Mouse (Mus musculus): ENCODE measurements around the gene Hist3h2a. TPM values are rescaled to one million over a fixed set of nuclear protein-coding genes. Genes with fewer than 3 reads are reported as not detected.

Hist3h2a gene
- polyA plus RNA-seq, 1 experiment from 2014 or later, result 33.0 TPM

DNA sequence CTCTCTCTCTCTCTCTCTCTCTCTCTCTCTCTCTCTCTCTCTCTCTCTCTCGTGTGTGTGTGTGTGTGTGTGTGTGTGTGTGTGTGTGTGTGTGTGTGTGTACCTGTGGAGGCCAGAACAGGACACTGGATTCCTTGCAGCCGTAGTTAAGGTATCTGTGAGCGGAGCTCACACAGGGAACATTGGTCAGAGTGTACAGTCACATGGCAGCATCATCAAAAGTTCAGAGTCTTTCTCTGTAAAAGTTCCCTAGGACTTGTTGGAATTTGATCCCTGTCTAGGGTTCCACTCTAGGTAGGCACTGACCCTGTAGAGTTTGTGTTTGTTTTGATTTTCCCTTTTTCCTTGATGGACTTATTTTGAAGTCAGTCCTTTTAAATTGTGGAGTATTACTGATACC, 27.8 kb upstream of the Hist3h2a start:
- no peaks in the 10 kb centered on the region; the same call in 1 of the 2 replicates for H3K36me3 ChIP-seq (ENCODE audit: control insufficient read depth, insufficient read depth, low read length)
- peaks cover 4% of the 10 kb centered on the region; the same call in 1 of the 2 replicates for H3K4me1 ChIP-seq (ENCODE audit: control insufficient read depth, insufficient read depth, low read length)
- no peak overlapping the region for H3K9ac ChIP-seq (ENCODE audit: low read length)
- H3K27ac ChIP-seq (ENCODE audit: low read length), result no peak overlapping the region
- H3K4me2 ChIP-seq (ENCODE audit: low read depth, low read length), result no peak overlapping the region
- H3K4me3 ChIP-seq (replicated peaks; ENCODE audit: low read length), result no peak overlapping the region
- ATAC-seq (ENCODE audit: insufficient read depth, low FRiP score), result no peak
- WGBS, result 67% methylated on average over 2 of the region's 3 CpGs
- no peaks in the 10 kb centered on the region for H3K9me3 ChIP-seq (replicated peaks; ENCODE audit: control insufficient read depth, low read length)
- no peaks in the 10 kb centered on the region for H3K27me3 ChIP-seq (ENCODE audit: control insufficient read depth, insufficient read depth, low read length)

DNA sequence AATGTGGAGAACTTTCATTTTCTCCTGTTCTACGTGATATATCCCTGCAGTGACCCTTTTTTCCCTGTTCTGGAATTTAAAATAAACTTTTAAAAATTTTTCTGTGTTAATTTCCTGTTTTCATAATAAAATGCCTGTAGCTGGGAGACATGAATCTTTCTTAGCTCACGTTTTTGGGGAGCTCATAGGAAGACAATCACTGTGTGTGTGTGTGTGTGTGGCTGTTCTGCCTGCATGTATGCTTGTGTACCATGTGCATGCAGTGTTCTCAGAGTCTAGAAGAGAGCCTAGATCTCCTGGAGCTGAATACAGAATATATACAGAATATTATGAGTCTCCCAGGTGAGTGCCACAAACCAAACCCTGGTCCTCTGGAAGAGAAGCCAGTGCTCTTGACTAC, 27.4 kb upstream of the Hist3h2a start:
- H3K4me1 ChIP-seq (ENCODE audit: control insufficient read depth, insufficient read depth, low read length), result peaks cover 4% of the 10 kb centered on the region; the same call in 1 of the 2 replicates
- 55% methylated on average over 2 of the region's 2 CpGs for WGBS
- no peak overlapping the region for H3K4me2 ChIP-seq (ENCODE audit: low read depth, low read length)
- no peak overlapping the region for H3K4me3 ChIP-seq (replicated peaks; ENCODE audit: low read length)
- peaks cover 4% of the 10 kb centered on the region; the same call in 1 of the 2 replicates for H3K36me3 ChIP-seq (ENCODE audit: control insufficient read depth, insufficient read depth, low read length)
- H3K27me3 ChIP-seq (ENCODE audit: control insufficient read depth, insufficient read depth, low read length), result no peaks in the 10 kb centered on the region
- H3K27ac ChIP-seq (ENCODE audit: low read length), result no peak overlapping the region
- no peaks in the 10 kb centered on the region for H3K9me3 ChIP-seq (replicated peaks; ENCODE audit: control insufficient read depth, low read length)
- H3K9ac ChIP-seq (ENCODE audit: low read length), result no peak overlapping the region
- no peak for ATAC-seq (ENCODE audit: insufficient read depth, low FRiP score)

DNA sequence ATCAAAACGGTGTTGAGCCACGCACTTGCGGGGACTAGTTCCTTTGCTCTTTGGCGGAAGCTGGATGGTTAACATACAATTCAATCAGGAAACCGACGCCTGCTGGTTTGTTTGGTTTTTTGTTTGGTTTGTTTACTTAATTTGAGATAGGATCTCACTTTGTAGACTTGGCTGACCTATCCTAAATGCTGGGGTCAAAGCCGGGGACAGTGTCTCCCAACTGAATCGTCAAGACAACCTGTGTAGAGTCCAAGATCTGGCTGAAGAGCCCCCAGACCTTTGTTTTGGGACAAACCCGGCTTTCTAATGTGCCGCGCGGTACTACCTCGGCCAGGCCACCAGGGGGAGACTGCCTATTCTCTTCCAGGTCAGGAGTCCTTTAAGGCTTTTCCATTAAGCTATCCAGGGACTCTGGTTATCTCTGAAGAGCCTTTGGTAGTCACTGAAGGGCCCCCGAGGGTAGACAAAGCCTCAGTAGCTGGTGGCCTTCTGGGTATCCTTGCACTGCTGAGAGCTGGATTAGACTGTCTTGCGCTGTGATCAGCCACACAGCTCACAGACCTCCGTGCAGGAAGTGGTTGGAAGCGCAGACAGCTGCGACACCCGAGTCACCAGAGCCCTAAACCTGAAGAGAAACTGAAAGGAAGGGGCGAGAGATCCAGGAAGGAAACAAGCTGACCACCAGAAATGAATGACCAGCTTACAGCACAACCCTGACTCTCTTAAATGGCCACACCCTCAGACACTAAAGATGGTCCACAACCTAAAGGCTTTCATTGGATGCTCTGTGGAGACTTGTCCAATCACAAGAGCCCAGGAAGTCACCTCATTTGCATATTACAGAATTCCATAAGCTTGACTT, 26.5 kb upstream of the Hist3h2a start:
- ATAC-seq (ENCODE audit: insufficient read depth, low FRiP score), result peak; percentile 64
- Histone ChIP-seq H3K9me3 (replicated peaks; ENCODE audit: control insufficient read depth, low read length) (no peaks in the 10 kb centered on the region), H3K27me3 (ENCODE audit: control insufficient read depth, insufficient read depth, low read length) (no peaks in the 10 kb centered on the region), H3K4me2 (ENCODE audit: low read depth, low read length) (peak overlapping the region; percentile 48), H3K4me1 (ENCODE audit: control insufficient read depth, insufficient read depth, low read length) (peaks cover 4% of the 10 kb centered on the region; the same call in 1 of the 2 replicates), H3K9ac (ENCODE audit: low read length) (peak overlapping the region; percentile 51), H3K27ac (ENCODE audit: low read length) (peak overlapping the region; percentile 32; the same call in 1 of the 2 replicates), H3K4me3 (replicated peaks; ENCODE audit: low read length) (peak overlapping the region; percentile 34), H3K36me3 (ENCODE audit: control insufficient read depth, insufficient read depth, low read length) (peaks cover 11% of the 10 kb centered on the region; the same call in 1 of the 2 replicates)
- WGBS, result 21% methylated on average over 20 of the region's 20 CpGs

DNA sequence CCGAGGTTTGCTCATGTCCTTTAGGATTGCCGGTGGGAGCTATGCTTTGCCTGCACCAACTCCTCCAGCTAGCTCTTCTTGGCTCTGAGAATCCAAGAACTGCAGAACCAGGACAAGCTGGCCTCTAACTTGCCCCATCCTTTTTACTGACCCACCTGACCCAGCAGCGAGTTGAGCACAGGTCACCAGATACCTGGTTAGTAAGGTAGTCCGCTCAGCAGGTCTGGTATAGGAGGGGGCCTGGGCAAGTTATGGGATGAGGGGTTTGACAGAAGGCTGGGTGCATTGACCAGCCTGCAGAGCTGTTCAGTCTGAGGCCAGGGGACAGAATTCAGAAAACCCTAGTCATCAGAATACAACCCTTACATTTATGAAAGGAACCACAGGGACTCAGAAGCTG, 25.4 kb upstream of the Hist3h2a start:
- no peaks in the 10 kb centered on the region for H3K27me3 ChIP-seq (ENCODE audit: control insufficient read depth, insufficient read depth, low read length)
- H3K9me3 ChIP-seq (replicated peaks; ENCODE audit: control insufficient read depth, low read length), result no peaks in the 10 kb centered on the region
- no peak overlapping the region for H3K9ac ChIP-seq (ENCODE audit: low read length)
- 70% methylated on average over 4 of the region's 4 CpGs for WGBS
- ATAC-seq (ENCODE audit: insufficient read depth, low FRiP score), result no peak
- no peak overlapping the region for H3K27ac ChIP-seq (ENCODE audit: low read length)
- no peak overlapping the region for H3K4me2 ChIP-seq (ENCODE audit: low read depth, low read length)
- no peak overlapping the region for H3K4me3 ChIP-seq (replicated peaks; ENCODE audit: low read length)
- H3K4me1 ChIP-seq (ENCODE audit: control insufficient read depth, insufficient read depth, low read length), result peaks cover 4% of the 10 kb centered on the region; the same call in 1 of the 2 replicates
- peaks cover 19% of the 10 kb centered on the region; the same call in 1 of the 2 replicates for H3K36me3 ChIP-seq (ENCODE audit: control insufficient read depth, insufficient read depth, low read length)

DNA sequence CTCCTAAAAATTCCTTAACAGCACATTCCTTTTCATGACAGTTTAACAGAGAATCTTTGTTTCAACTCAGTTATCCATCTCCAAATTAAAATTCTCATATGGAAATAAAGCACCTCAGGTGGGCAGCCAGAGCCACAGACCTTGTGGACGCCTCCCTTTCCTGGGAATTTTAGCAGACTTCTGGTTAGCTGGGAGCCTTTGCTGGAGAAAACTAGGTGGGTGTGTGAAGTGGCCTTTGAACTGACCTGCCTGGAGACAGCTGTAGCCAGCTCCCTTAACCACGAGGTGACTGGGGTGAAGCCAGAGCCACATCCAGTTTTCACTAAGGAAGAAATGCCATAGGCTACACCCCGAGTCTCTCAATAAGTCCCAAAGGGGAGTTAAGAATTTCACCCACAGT, 24.8 kb upstream of the Hist3h2a start:
- Histone ChIP-seq H3K27ac (ENCODE audit: low read length) (no peak overlapping the region), H3K4me3 (replicated peaks; ENCODE audit: low read length) (no peak overlapping the region), H3K27me3 (ENCODE audit: control insufficient read depth, insufficient read depth, low read length) (no peaks in the 10 kb centered on the region), H3K4me1 (ENCODE audit: control insufficient read depth, insufficient read depth, low read length) (peaks cover 4% of the 10 kb centered on the region; the same call in 1 of the 2 replicates), H3K4me2 (ENCODE audit: low read depth, low read length) (no peak overlapping the region), H3K9me3 (replicated peaks; ENCODE audit: control insufficient read depth, low read length) (no peaks in the 10 kb centered on the region), H3K9ac (ENCODE audit: low read length) (no peak overlapping the region), H3K36me3 (ENCODE audit: control insufficient read depth, insufficient read depth, low read length) (peaks cover 19% of the 10 kb centered on the region; the same call in 1 of the 2 replicates)
- no peak for ATAC-seq (ENCODE audit: insufficient read depth, low FRiP score)
- 41% methylated on average over 3 of the region's 3 CpGs for WGBS

DNA sequence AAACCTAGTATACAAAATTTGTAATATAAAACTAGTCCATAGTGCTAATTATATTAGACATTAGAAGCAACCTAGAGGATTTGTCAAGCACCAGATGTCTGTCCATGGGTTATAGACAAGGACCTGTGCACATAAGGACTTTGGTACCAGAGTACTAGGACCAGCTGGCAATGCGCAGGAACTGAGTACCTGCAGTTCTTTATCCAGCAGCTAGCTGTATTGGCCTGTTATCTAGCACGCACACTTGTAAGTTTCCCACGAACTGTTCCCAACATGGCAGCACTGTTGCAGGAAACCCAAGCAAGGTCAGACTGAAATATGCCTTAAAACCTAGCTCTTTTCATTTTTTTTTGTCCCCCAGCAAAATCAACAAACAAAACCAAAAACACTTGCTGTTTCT, 24.2 kb upstream of the Hist3h2a start:
- no peak overlapping the region for H3K4me3 ChIP-seq (replicated peaks; ENCODE audit: low read length)
- no peak overlapping the region for H3K27ac ChIP-seq (ENCODE audit: low read length)

DNA sequence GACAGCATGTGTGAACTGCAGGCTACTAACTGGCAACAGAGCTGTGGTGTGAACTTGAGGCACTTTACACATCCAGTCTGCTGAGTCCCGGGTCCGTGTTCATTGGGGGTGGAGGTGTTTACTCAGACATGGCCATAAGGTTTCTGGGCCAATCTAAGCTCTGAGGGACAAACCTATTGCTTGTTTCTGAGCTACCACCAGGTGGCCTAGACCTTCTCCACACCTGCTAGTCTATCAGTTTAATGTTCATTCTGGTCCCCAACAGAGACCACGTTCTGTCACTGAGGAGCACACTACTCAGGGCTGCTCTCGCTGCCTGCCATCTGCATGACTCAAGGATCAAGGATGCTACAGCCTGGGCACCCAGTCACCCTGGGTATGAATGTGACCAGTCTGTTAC, 22.9 kb upstream of the Hist3h2a start:
- Histone ChIP-seq H3K4me3 (replicated peaks; ENCODE audit: low read length) (no peak overlapping the region), H3K4me1 (ENCODE audit: control insufficient read depth, insufficient read depth, low read length) (peaks cover 4% of the 10 kb centered on the region; the same call in 1 of the 2 replicates), H3K4me2 (ENCODE audit: low read depth, low read length) (no peak overlapping the region), H3K27me3 (ENCODE audit: control insufficient read depth, insufficient read depth, low read length) (no peaks in the 10 kb centered on the region), H3K36me3 (ENCODE audit: control insufficient read depth, insufficient read depth, low read length) (peaks cover 19% of the 10 kb centered on the region; the same call in 1 of the 2 replicates), H3K27ac (ENCODE audit: low read length) (no peak overlapping the region), H3K9ac (ENCODE audit: low read length) (no peak overlapping the region), H3K9me3 (replicated peaks; ENCODE audit: control insufficient read depth, low read length) (no peaks in the 10 kb centered on the region)
- 67% methylated on average over 4 of the region's 4 CpGs for WGBS
- ATAC-seq (ENCODE audit: insufficient read depth, low FRiP score), result peak; percentile 18; the same call in 1 of the 2 replicates

More for the DNA sequence above, 24.2 kb upstream of the Hist3h2a start:
- no peak overlapping the region for H3K9ac ChIP-seq (ENCODE audit: low read length)
- peaks cover 19% of the 10 kb centered on the region; the same call in 1 of the 2 replicates for H3K36me3 ChIP-seq (ENCODE audit: control insufficient read depth, insufficient read depth, low read length)
- H3K4me2 ChIP-seq (ENCODE audit: low read depth, low read length), result no peak overlapping the region
- no peaks in the 10 kb centered on the region for H3K27me3 ChIP-seq (ENCODE audit: control insufficient read depth, insufficient read depth, low read length)
- no peaks in the 10 kb centered on the region for H3K9me3 ChIP-seq (replicated peaks; ENCODE audit: control insufficient read depth, low read length)
- WGBS, result 83% methylated on average over 3 of the region's 3 CpGs
- ATAC-seq (ENCODE audit: insufficient read depth, low FRiP score), result no peak
- peaks cover 4% of the 10 kb centered on the region; the same call in 1 of the 2 replicates for H3K4me1 ChIP-seq (ENCODE audit: control insufficient read depth, insufficient read depth, low read length)

DNA sequence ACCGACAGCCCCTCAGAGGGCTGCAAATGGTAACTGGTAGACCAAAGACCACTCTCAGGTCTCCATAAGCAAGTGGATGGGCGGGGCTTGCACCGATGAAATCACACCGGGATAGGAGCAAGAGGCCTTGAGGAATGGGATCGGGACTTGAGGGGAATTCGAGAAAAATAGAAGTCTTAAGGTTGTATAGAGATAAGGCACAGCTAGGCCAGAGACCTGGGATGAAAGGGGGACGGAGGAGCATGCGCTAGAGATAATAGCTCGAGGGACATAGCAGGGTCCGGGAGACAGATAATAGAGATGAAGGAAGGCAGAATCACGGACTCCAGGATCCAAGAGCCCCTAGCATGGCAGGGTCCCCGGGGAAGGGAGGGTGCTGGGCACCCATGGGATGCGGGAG, 16.6 kb upstream of the Hist3h2a start:
- ATAC-seq (ENCODE audit: insufficient read depth, low FRiP score), result peak; percentile 8; the same call in 1 of the 2 replicates
- peak overlapping the region; percentile 99 for H3K9ac ChIP-seq (ENCODE audit: low read length)
- WGBS, result under 1% methylated on average over 13 of the region's 13 CpGs
- peak overlapping the region; percentile 95 for H3K27ac ChIP-seq (ENCODE audit: low read length)
- no peaks in the 10 kb centered on the region for H3K27me3 ChIP-seq (ENCODE audit: control insufficient read depth, insufficient read depth, low read length)
- no peaks in the 10 kb centered on the region for H3K9me3 ChIP-seq (replicated peaks; ENCODE audit: control insufficient read depth, low read length)
- peak overlapping the region; percentile 93 for H3K4me3 ChIP-seq (replicated peaks; ENCODE audit: low read length)
- H3K36me3 ChIP-seq (ENCODE audit: control insufficient read depth, insufficient read depth, low read length), result peaks cover 9% of the 10 kb centered on the region; the same call in 1 of the 2 replicates
- peak overlapping the region; percentile 78 for H3K4me2 ChIP-seq (ENCODE audit: low read depth, low read length)
- peaks cover 15% of the 10 kb centered on the region for H3K4me1 ChIP-seq (ENCODE audit: control insufficient read depth, insufficient read depth, low read length)

Measured in stomach, embryonic 16.5 days (tissue).